Mouse (Mus musculus) intestine, embryonic 16.5 days (tissue): ENCODE results near the gene Angel2. TPM values are rescaled to one million over a fixed set of nuclear protein-coding genes. Genes with fewer than 3 reads are reported as not detected.

Experiments used
- ATAC-seq: fragments of 200-750 bp; cut with Nextera tagmentation; 2 replicates; pipeline ENCODE4 v1.8.0; 2017; ENCODE audit warnings: moderate TSS enrichment, moderate library complexity
- H3K27ac ChIP-seq: fragments of 300-500 bp; sonication (generic); 2 replicates; pipeline ENCODE4 v1.5.1; 2014; ENCODE audit warnings: mild to moderate bottlenecking, low read length
- H3K27me3 ChIP-seq: fragments of 300-500 bp; sonication (generic); replicated peaks from 2 replicates; pipeline ENCODE4 v1.6.1; 2014; ENCODE audit warnings: low read length, control low read depth, mixed read lengths; ENCODE audit not compliant: control insufficient read depth, insufficient read depth
- H3K36me3 ChIP-seq: fragments of 300-500 bp; sonication (generic); 2 replicates; pipeline ENCODE4 v1.6.1; 2014; ENCODE audit warnings: low read length, control low read depth; ENCODE audit not compliant: control insufficient read depth, insufficient read depth
- H3K4me1 ChIP-seq: fragments of 300-500 bp; sonication (generic); 2 replicates; pipeline ENCODE4 v1.6.1; 2014; ENCODE audit warnings: low read length, control low read depth, mixed read lengths; ENCODE audit not compliant: control insufficient read depth, insufficient read depth
- H3K4me2 ChIP-seq: fragments of 300-500 bp; sonication (generic); 2 replicates; pipeline ENCODE4 v1.6.1; 2014; ENCODE audit warnings: low read depth, low read length, control low read depth
- H3K4me3 ChIP-seq: fragments of 300-500 bp; sonication (generic); 2 replicates; pipeline ENCODE4 v1.5.1; 2014; ENCODE audit warnings: mild to moderate bottlenecking, low read length
- H3K9ac ChIP-seq: fragments of 300-500 bp; sonication (generic); 2 replicates; pipeline ENCODE4 v1.6.1; 2014; ENCODE audit warnings: low read depth, low read length
- H3K9me3 ChIP-seq: fragments of 300-500 bp; sonication (generic); 2 replicates; pipeline ENCODE4 v1.6.1; 2016; ENCODE audit warnings: low read length, control low read depth; ENCODE audit not compliant: control insufficient read depth
- WGBS: fragments of 180-500 bp; shearing (Covaris S2); extraction: QIAGEN DNeasy Blood & Tissue Kit; methylation state at CpG from one replicate; pipeline ENCODE4 v1.1.7; 2014; 5-methylcytosine and 5-hydroxymethylcytosine counted together
- polyA plus RNA-seq: library from polyadenylated mRNA; unstranded; fragments of >200 nt; fragmentation: Nextera tagmentation; extraction: Ambion mirVana; gene quantifications from 2 replicates; pipeline ENCODE4 v1.2.1, GENCODE M21; 2015

Gene Angel2
- polyA plus RNA-seq, 1 experiment from 2014 or later, result 30.9 TPM

DNA sequence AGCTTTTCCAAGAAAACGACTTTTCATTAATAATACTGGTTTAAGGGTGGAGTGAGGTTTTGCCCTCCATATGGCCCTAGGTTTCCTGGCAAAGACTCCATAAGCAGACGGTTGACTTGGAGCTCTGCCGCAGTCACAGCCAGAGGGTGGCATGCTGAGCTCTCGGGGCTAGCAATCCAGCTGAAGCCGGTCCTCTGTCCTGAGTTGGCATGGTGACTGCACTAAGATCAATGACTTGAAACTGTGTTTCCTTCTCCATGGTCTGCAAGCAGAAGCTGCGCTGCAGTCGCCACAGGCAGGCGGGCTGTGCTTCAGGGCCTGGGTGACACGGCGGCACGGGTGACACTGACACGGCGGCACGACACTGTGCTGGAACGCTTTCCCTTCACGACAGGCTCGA is 23.9 kb downstream of the Angel2 start:
- ATAC-seq, result no peak
- WGBS, result 86% methylated on average over 17 of the region's 17 CpGs
- Histone ChIP-seq H3K27ac (no peak overlapping the region), H3K9ac (no peak overlapping the region), H3K4me2 (no peak overlapping the region), H3K9me3 (no peaks in the 10 kb centered on the region), H3K36me3 (peaks cover 8% of the 10 kb centered on the region; the same call in 1 of the 2 replicates), H3K4me1 (no peaks in the 10 kb centered on the region), H3K27me3 (no peaks in the 10 kb centered on the region), H3K4me3 (no peak overlapping the region)

DNA sequence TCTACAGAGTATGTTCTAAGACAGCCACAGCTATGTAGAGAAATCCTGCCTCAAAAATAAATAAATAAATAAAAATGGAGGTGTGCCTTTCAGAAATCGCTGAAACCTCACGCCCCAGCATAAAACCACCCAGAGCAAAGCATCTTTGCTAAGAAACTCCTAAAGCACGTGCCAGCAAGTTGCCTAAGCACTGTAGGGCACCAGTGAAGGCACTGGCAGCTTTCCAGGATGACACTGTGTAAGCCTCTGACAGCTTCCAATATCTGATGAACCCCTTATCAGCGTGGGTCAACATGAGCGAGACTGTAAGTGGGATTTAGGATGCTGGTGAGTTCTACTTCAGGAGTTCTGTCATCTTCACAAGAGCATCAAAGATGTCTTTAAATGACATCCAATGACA is 26.1 kb downstream of the Angel2 start:
- H3K27ac ChIP-seq, result no peak overlapping the region
- ATAC-seq, result no peak

GRCm38 (mm10) chr1:190953009-190953408 is 28.1 kb downstream of the Angel2 start:
- H3K36me3 ChIP-seq, result no peaks in the 10 kb centered on the region
- no peak overlapping the region for H3K27ac ChIP-seq
- ATAC-seq, result no peak
- WGBS, result 74% methylated on average over 3 of the region's 3 CpGs
- H3K9me3 ChIP-seq, result no peaks in the 10 kb centered on the region
- no peak overlapping the region for H3K9ac ChIP-seq
- no peak overlapping the region for H3K4me3 ChIP-seq
- H3K4me2 ChIP-seq, result no peak overlapping the region
- H3K27me3 ChIP-seq, result no peaks in the 10 kb centered on the region
- H3K4me1 ChIP-seq, result no peaks in the 10 kb centered on the region

More for the DNA sequence above, 26.1 kb downstream of the Angel2 start:
- Histone ChIP-seq H3K9me3 (no peaks in the 10 kb centered on the region), H3K4me2 (no peak overlapping the region), H3K36me3 (0 out of 2 replicates have a peak, but pooled peaks cover 2% of the 10 kb centered on the region), H3K4me3 (no peak overlapping the region), H3K4me1 (no peaks in the 10 kb centered on the region), H3K27me3 (no peaks in the 10 kb centered on the region), H3K9ac (no peak overlapping the region)
- 81% methylated on average over 5 of the region's 5 CpGs for WGBS

DNA sequence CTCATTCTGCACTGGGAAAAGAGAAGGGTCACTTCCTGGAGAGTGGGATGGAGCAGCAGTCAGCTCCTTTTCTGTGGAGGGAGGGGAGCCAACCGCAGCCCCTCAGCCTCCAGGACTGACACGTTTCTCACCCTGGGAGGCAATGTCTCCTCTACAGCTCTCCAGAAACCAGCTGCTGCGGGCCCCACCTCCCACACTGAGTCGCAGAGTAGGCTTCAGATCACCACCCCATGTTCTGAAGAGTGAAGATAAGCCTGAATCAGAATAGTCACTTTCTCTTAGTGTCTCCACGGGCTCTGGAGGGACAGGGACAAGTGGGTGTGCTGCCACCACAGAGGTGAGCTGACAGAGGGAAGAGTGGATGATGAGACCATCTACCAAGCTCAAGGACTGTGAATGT is 33.9 kb downstream of the Angel2 start:
- ATAC-seq, result no peak
- Histone ChIP-seq H3K4me1 (no peaks in the 10 kb centered on the region), H3K9ac (no peak overlapping the region), H3K4me3 (no peak overlapping the region), H3K36me3 (no peaks in the 10 kb centered on the region), H3K9me3 (no peaks in the 10 kb centered on the region), H3K27ac (no peak overlapping the region), H3K27me3 (no peaks in the 10 kb centered on the region), H3K4me2 (no peak overlapping the region)
- 71% methylated on average over 5 of the region's 5 CpGs for WGBS

DNA sequence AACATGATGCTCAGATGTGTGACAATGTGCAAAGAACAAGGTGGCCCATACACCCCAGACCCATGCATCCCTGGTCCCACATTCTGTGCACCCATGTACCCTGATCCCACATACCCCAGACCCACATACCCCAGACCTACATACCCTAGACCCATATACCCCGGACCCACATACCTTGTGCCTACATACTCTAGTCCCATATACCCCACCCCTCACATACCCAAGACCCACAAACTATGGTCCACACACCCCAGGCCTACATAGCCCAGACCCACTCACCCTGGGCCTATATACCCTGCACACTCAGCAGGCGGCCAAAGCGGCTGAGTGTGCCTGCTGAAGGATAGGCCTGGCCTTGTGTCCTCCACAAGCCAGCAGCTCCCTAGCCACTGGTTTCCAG is 37.8 kb downstream of the Angel2 start:
- Histone ChIP-seq H3K4me1 (no peaks in the 10 kb centered on the region), H3K4me2 (no peak overlapping the region), H3K9me3 (no peaks in the 10 kb centered on the region), H3K27ac (no peak overlapping the region), H3K4me3 (no peak overlapping the region), H3K9ac (no peak overlapping the region), H3K27me3 (no peaks in the 10 kb centered on the region), H3K36me3 (no peaks in the 10 kb centered on the region)
- ATAC-seq, result no peak
- 95% methylated on average over 3 of the region's 3 CpGs for WGBS

- Histone ChIP-seq H3K4me3 (no peak overlapping the region), H3K4me2 (no peak overlapping the region), H3K9ac (no peak overlapping the region), H3K27ac (no peak overlapping the region), H3K27me3 (no peaks in the 10 kb centered on the region), H3K36me3 (0 out of 2 replicates have a peak, but pooled peaks cover 2% of the 10 kb centered on the region), H3K9me3 (no peaks in the 10 kb centered on the region), H3K4me1 (no peaks in the 10 kb centered on the region)
- no peak for ATAC-seq
- WGBS, result 77% methylated on average over 15 of the region's 15 CpGs
Observed at GRCm38 (mm10) chr1:190964992-190965780, 40.3 kb downstream of the Angel2 start.

- peaks cover 4% of the 10 kb centered on the region; the same call in 1 of the 2 replicates for H3K4me1 ChIP-seq
- H3K9me3 ChIP-seq, result no peaks in the 10 kb centered on the region
- H3K9ac ChIP-seq, result no peak overlapping the region
- 89% methylated on average over 7 of the region's 7 CpGs for WGBS
- H3K27ac ChIP-seq, result no peak overlapping the region
- 0 out of 2 replicates have a peak, but pooled peaks cover 9% of the 10 kb centered on the region for H3K36me3 ChIP-seq
- H3K4me3 ChIP-seq, result no peak overlapping the region
- ATAC-seq, result no peak
- no peaks in the 10 kb centered on the region for H3K27me3 ChIP-seq
- no peak overlapping the region for H3K4me2 ChIP-seq
Observed at GRCm38 (mm10) chr1:190968010-190968409, 43.1 kb downstream of the Angel2 start.

- H3K4me2 ChIP-seq, result no peak overlapping the region
- H3K27me3 ChIP-seq, result no peaks in the 10 kb centered on the region
- H3K36me3 ChIP-seq, result 0 out of 2 replicates have a peak, but pooled peaks cover 9% of the 10 kb centered on the region
- peaks cover 8% of the 10 kb centered on the region for H3K4me1 ChIP-seq
- ATAC-seq, result no peak
- WGBS, result 75% methylated on average over 14 of the region's 14 CpGs
- no peak overlapping the region for H3K4me3 ChIP-seq
- no peaks in the 10 kb centered on the region for H3K9me3 ChIP-seq
- no peak overlapping the region for H3K27ac ChIP-seq
- no peak overlapping the region for H3K9ac ChIP-seq
Observed at GRCm38 (mm10) chr1:190971708-190972610, 47.0 kb downstream of the Angel2 start.

DNA sequence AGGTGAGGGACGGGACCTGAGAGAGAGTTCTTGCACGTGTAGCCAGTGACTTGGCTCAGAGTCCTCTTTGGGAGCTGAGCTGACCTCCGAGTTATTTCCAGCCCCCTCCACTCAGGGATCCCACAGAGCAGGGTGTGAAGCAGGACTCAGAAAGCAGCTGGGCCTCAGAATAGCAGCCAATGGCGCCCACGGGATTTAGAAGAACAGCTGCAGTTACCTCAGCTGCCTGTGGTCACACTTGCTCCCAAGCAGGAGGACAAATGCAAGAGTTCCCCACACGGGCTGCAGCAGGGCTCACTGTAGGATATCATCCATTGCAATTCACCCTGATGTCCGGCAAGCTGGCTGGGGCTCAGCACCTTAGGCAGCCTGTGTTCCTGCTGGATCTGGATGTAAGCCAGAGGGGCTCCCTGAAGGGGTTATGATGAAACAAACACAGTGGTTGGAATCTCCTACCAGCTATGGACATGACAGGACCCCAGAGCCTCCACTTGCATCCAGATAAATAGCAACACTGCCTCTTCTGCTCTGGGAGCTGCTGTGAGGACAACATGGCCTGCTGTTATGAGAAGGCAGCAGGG is 47.8 kb downstream of the Angel2 start:
- H3K4me1 ChIP-seq, result peaks cover 15% of the 10 kb centered on the region
- H3K36me3 ChIP-seq, result 0 out of 2 replicates have a peak, but pooled peaks cover 9% of the 10 kb centered on the region
- H3K9me3 ChIP-seq, result no peaks in the 10 kb centered on the region
- H3K4me2 ChIP-seq, result no peak overlapping the region
- no peak overlapping the region; the same call in none of the 2 replicates for H3K27ac ChIP-seq
- H3K27me3 ChIP-seq, result no peaks in the 10 kb centered on the region
- WGBS, result 58% methylated on average over 7 of the region's 7 CpGs
- ATAC-seq, result no peak
- no peak overlapping the region for H3K9ac ChIP-seq
- H3K4me3 ChIP-seq, result no peak overlapping the region
